Mouse (Mus musculus) erythroblast, embryonic 14.5 days (primary cell): ENCODE results near the gene Dars.

Experiments used
- GATA1 ChIP-seq: IDR thresholded peaks from 2 replicates; pipeline ENCODE4 v1.6.1; 2012; ENCODE audit warnings: low read length, inconsistent platforms, mixed read lengths
- TAL1 ChIP-seq: IDR thresholded peaks from 3 replicates; pipeline ENCODE4 v1.6.1; 2012; ENCODE audit warnings: low read length, inconsistent platforms, mixed read lengths

DNA sequence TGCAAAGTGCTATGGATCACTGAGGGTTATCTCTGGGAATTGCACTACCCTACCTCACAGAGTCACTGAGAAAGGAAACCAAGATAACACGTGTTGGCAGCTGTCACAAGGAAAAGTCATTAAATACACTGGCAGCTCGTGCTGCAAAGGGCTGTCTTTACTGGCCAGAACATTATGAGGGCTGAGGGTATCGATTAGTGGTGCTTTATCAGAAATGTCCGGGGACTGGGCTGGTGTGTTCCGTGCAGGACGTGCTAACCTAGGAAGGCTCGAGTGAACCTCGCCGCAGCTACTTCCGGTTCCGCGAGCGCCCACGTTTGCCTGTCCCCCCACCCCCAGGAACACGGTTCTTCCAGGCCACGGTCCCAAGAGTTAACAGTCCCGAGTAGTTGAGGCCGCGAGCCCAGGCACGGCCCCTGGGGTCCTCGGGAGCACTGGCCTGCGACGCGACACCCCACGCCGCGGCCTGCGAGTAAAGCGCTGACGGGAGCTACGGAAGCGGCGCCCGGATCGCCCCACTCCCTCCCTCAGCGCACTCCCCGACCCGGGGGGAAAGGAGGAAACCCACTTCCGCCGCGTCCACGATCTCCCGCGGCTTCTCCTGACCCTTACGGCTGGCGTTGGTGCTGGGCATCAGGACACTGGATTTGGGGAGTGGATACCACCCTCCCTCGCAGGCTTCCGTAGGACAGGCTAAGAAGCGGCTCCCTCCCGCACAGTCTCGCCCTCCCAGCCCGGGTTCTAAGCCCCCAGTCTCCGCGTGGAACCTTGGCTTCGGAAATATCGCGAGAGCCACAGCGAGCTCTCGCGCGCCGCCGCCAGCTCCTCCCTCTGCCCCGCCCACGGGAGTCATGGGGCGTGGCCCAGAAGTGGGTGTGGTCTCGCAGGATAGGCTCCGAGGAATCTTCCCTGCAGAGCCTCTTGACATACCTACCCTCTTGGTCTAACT, at the start of gene Dars:
- TF ChIP-seq TAL1: no peak
- TF ChIP-seq GATA1: no peak
